Mouse (Mus musculus): ENCODE measurements at regions not wholly inside any gene's neighbourhood (a gene's known extent, or its start where the extent isn't known, plus 50 kb on each side); places are given as distances from the start of the nearest gene placed in this dataset.

- TF ChIP-seq EP300 (IDR thresholded peaks at IDR 0.05; ENCODE audit: low read depth in 1 of 2, low read length in 2 of 2) (no peak), CTCF (IDR thresholded peaks at IDR 0.05 in 2 of 3, conservative IDR thresholded peaks at IDR 0.05 in 1 of 3; ENCODE audit: control insufficient read depth in 1 of 3, insufficient read depth in 1 of 3, low read depth in 2 of 3, low read length in 3 of 3, poor library complexity in 1 of 3, severe bottlenecking in 1 of 3) (no peak), TAL1 (IDR thresholded peaks at IDR 0.05; ENCODE audit: low read length) (no peak)
Observed at GRCm38 (mm10) chr5:119016420-119016819, 455.9 kb downstream of the Med13l start.
